Mouse (Mus musculus) MEL (cell line): ENCODE results near the gene Adm2.

Experiments used
- EP300 ChIP-seq, 2 experiments: IDR thresholded peaks; 2 replicates each; pipeline ENCODE4 v1.6.1; 2011; ENCODE audit warnings: improper control_type of control experiment in 2 of 2, low read length in 2 of 2, low read depth in 1 of 2, mild to moderate bottlenecking in 1 of 2
- POLR2A ChIP-seq, 2 experiments: IDR thresholded peaks; 2 replicates each; pipeline ENCODE4 v1.6.1; 2011 to 2012; ENCODE audit warnings: low read length in 2 of 2, mild to moderate bottlenecking in 2 of 2, control low read depth in 1 of 2, improper control_type of control experiment in 1 of 2, low read depth in 1 of 2, moderate library complexity in 1 of 2; ENCODE audit not compliant: control insufficient read depth in 1 of 2, insufficient read depth in 1 of 2, poor library complexity in 1 of 2
- TAL1 ChIP-seq: IDR thresholded peaks from 2 replicates; pipeline ENCODE4 v1.6.1; 2012; ENCODE audit warnings: mild to moderate bottlenecking, inconsistent platforms, low read length, moderate library complexity, mixed read lengths
- TCF12 ChIP-seq: IDR thresholded peaks from 2 replicates; pipeline ENCODE4 v1.6.1; 2014; ENCODE audit warnings: low read depth, mild to moderate bottlenecking, inconsistent platforms, low read length, improper control_type of control experiment, moderate library complexity

DNA sequence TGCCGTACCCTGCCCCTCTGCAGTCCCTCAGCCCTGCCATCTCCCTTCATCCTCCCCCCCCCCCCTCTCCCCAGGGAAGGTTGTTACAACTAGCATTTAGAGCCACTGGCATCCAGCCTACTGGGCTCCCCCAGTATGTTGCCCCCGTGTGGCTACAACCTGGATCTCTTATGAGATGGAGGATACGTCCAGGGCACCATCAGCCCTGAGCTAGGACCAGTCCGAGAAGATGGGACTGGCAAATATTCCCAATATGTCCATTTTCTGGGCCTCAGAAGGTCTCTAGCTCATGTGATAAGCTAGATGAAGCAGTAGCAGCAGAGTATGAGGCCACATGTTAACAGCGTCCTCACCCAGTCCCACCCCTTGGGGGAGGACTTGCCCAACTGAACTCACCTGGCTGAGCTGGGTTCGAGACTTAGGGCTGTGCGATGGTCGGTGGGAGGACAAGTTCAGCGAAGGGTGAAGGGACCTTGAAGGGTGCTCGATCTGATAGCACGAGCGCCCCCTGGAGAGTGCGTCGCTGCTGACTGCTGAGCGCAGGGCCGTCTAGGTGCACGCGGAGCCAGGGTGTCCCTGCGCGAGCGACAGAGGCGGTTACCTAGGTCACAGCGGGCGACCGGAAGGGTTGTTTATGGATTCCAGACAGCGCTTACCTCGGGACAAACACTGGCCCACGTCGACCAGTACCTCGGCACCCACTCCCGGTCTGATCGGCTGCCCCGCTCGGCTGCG is 50.7 kb downstream of the Adm2 start:
- TF ChIP-seq POLR2A (IDR thresholded peaks at IDR 0.05; ENCODE audit: control insufficient read depth in 1 of 2, insufficient read depth in 1 of 2, low read depth in 1 of 2, low read length in 2 of 2, poor library complexity in 1 of 2) = no peak
- TF ChIP-seq TAL1 = no peak
- TF ChIP-seq EP300 (IDR thresholded peaks at IDR 0.05; ENCODE audit: low read depth in 1 of 2, low read length in 2 of 2) = no peak
- TF ChIP-seq TCF12 = no peak
